26 mouse cellular contexts compared by ENCODE assay signal in the genomic region with DNA sequence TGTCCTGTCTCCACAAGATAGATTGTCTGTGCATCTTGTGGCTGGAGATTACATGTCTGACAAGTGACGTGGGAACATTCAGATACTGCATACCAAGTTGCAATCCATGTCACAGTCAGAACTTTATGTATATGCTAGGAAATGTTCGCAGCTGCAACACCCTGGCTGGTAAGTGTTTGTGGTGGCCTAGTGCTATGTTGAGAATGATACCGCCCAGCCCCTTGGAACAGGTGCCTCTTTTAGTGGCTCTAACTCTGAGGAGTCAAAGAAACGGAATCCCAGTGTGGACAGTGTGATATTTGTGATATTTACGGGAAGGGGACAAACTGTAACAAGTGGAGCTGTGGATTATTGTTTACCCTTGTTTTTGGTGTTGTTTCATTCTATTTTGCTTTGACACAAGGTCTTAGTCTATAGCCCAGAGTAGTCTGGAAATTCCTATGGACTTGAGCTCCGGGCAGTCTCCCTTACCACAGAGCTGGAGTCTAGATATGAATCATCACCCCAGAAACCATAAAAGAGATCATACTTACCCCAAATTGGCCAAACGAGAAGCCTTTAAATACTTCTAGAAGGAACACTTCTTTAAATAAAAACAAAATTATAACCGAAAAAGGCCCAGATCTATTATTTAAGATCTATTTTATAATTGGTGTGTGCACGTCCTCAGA.
"Had no signal": no experiment of that assay in that cellular context is flagged by ENCODE, and none has a peak within 500 bp of the region (broad histone marks: within the 10 kb centered on the region; RNA-seq: fewer than 3 reads in every experiment).

No protein-coding gene starts in this region.

- H3K27me3 ChIP-seq: heart, embryonic 13.5 days; heart, embryonic 15.5 days; hindbrain, embryonic 13.5 days; hindbrain, embryonic 15.5 days; kidney, embryonic 15.5 days; limb, embryonic 12.5 days; liver, embryonic 13.5 days; liver, embryonic 15.5 days had no signal

- H3K27ac ChIP-seq: heart, embryonic 13.5 days; heart, embryonic 15.5 days; hindbrain, embryonic 13.5 days; hindbrain, embryonic 15.5 days; hindbrain, postnatal 0 days; kidney, embryonic 15.5 days; kidney, postnatal 0 days; limb, embryonic 10.5 days; limb, embryonic 12.5 days; liver, embryonic 13.5 days; liver, embryonic 15.5 days had no signal

- H3K4me3 ChIP-seq: heart, embryonic 13.5 days; heart, embryonic 15.5 days; hindbrain, embryonic 13.5 days; hindbrain, embryonic 15.5 days; kidney, embryonic 15.5 days; limb, embryonic 10.5 days; limb, embryonic 12.5 days; liver, embryonic 13.5 days; liver, embryonic 15.5 days had no signal

- H3K4me2 ChIP-seq: heart, embryonic 11.5 days; heart, embryonic 13.5 days; heart, embryonic 15.5 days; hindbrain, embryonic 13.5 days; hindbrain, embryonic 15.5 days; kidney, embryonic 15.5 days; limb, embryonic 12.5 days; liver, embryonic 13.5 days; liver, embryonic 15.5 days had no signal

- H3K9me3 ChIP-seq: heart, embryonic 13.5 days; heart, embryonic 15.5 days; hindbrain, embryonic 15.5 days; kidney, embryonic 15.5 days; limb, embryonic 10.5 days; limb, embryonic 12.5 days; liver, embryonic 13.5 days; liver, embryonic 15.5 days had no signal

- H3K4me1 ChIP-seq: hindbrain, embryonic 13.5 days; hindbrain, embryonic 15.5 days; kidney, embryonic 15.5 days; limb, embryonic 10.5 days; liver, embryonic 13.5 days had no signal

- ATAC-seq: hindbrain, postnatal 0 days; intestine, embryonic 16.5 days had no signal

- H3K36me3 ChIP-seq: heart, embryonic 13.5 days; heart, embryonic 15.5 days; hindbrain, embryonic 13.5 days; hindbrain, embryonic 15.5 days; kidney, embryonic 15.5 days; limb, embryonic 10.5 days; limb, embryonic 12.5 days; liver, embryonic 13.5 days; liver, embryonic 15.5 days had no signal

- DNase-seq: gastrocnemius, postnatal 14 days; gastrocnemius, postnatal 36 days; heart, adult 18-20 months; heart, postnatal 14 days; heart, postnatal 36 days; kidney, adult 11 months; kidney, adult 2 months; kidney, adult 9 months; kidney, postnatal 14 days; kidney, postnatal 36 days; layer of hippocampus, adult 9-11 months; layer of hippocampus, postnatal 36 days; liver; liver, embryonic 13.5 days had no signal

- H3K9ac ChIP-seq: heart, embryonic 13.5 days; heart, embryonic 15.5 days; hindbrain, embryonic 13.5 days; hindbrain, embryonic 15.5 days; kidney, embryonic 15.5 days; limb, embryonic 12.5 days; liver, embryonic 13.5 days; liver, embryonic 15.5 days had no signal
